Comparison of ENCODE assay signal across 9 mouse cellular contexts in the genomic region with DNA sequence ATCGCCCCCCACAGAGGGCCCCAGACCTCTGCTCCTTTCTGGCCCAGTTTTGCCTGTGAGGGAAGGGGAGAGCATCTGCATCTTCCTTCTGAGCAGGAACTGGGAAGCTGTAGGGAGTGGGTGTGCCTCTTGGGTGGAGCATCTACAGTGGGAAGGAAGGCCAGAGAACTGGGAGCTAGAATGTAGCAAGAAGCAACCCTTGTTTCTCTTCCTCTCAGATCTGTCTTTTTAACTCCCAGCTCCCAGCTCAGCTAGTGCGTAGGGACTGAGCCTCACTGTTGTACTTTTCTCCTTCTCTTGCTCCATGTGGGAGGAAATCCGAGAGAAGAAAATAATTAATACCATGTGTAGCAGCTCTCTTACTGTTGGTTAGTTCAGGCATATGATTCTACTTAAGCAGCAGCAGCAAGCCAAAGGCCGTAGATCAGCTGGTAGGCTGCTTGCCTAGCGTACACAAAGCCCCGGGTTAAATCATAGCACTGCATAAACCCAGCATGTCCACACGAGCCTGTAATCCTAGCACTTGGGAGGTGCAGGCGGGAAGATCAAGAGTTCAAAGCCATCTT. TPM values are rescaled to one million over a fixed set of nuclear protein-coding genes. Genes with fewer than 3 reads are reported as not detected.
A peak's percentile ranks its signal among the peaks of the same experiment; 100 is the strongest.
DNase-seq lines count a peak whose midpoint lies in the region; ATAC-seq and TF ChIP-seq lines count a peak whose summit lies in the region.
"Had no signal": no experiment of that assay in that cellular context is flagged by ENCODE, and none has a peak within 500 bp of the region (broad histone marks: within the 10 kb centered on the region; RNA-seq: fewer than 3 reads in every experiment).

No protein-coding gene starts in this region.

- no peak overlapping the region for H3K4me2 ChIP-seq in midbrain, postnatal 0 days (ENCODE audit: low read depth, low read length, poor library complexity, severe bottlenecking)

- DNase-seq in heart, adult 2 months = peak in 1 of 2 experiments; percentile 41
- DNase-seq in heart, postnatal 4 days = no peak
- peak; percentile 77 for DNase-seq in fibroblast of lung, adult 2 months (ENCODE audit: low read depth)
- peak; percentile 82 for DNase-seq in hindlimb bud, embryonic 11.5 days (ENCODE audit: extremely low spot score, low read depth, low spot score)
- DNase-seq in midbrain, postnatal 0 days (ENCODE audit: low spot score) = no peak
- no peak for DNase-seq in testis, postnatal 14 days (ENCODE audit: low spot score)
- no peak for DNase-seq in T-cell, adult 2 months (ENCODE audit: low spot score)

- TF ChIP-seq POLR2A in heart, adult 2 months (IDR thresholded peaks at IDR 0.05; ENCODE audit: insufficient read depth, low read depth, low read length) = no peak

- H3K27me3 ChIP-seq in heart, adult 2 months (ENCODE audit: control insufficient read depth, insufficient read depth, low read length) = no peaks in the 10 kb centered on the region
- H3K27me3 ChIP-seq in midbrain, postnatal 0 days (ENCODE audit: insufficient read depth, low read length) = no peaks in the 10 kb centered on the region
- H3K27me3 ChIP-seq: CH12.LX had no signal

- H3K4me1 ChIP-seq in heart, adult 2 months (ENCODE audit: control insufficient read depth, insufficient read depth, low read length) = peaks cover 30% of the 10 kb centered on the region
- peaks cover 14% of the 10 kb centered on the region for H3K4me1 ChIP-seq in midbrain, postnatal 0 days (ENCODE audit: insufficient read depth, low read length)

- H3K4me3 ChIP-seq in heart, adult 2 months = no peak overlapping the region; the same call in 1 of the 2 replicates
- H3K4me3 ChIP-seq in midbrain, postnatal 0 days (ENCODE audit: low read depth, low read length) = no peak overlapping the region

- H3K9me3 ChIP-seq in midbrain, postnatal 0 days (ENCODE audit: low read length) = no peaks in the 10 kb centered on the region

- 38% methylated on average over 8 of the region's 8 CpGs for WGBS in heart, adult 2 months
- WGBS in midbrain, postnatal 0 days = 42% methylated on average over 8 of the region's 8 CpGs

- intact Hi-C loops in heart, adult 2 months (cut with DNase I) = loop anchor here (5.0 to 10.0 kb wide), 2 partner anchors 38 to 1191 kb away; no protein-coding TSS in a partner anchor

- peak overlapping the region; percentile 40; the same call in 1 of the 2 replicates for H3K27ac ChIP-seq in heart, adult 2 months
- H3K27ac ChIP-seq in midbrain, postnatal 0 days (ENCODE audit: low read depth, low read length) = no peak overlapping the region

- H3K79me2 ChIP-seq in heart, adult 2 months (replicated peaks; ENCODE audit: control insufficient read depth, insufficient read depth, low read length) = peaks cover 3% of the 10 kb centered on the region; the same call in 1 of the 2 replicates

- H3K36me3 ChIP-seq in heart, adult 2 months (ENCODE audit: control insufficient read depth, insufficient read depth, low read length) = peaks cover 8% of the 10 kb centered on the region; the same call in 1 of the 2 replicates
- H3K36me3 ChIP-seq in midbrain, postnatal 0 days (ENCODE audit: insufficient read depth, low read length) = no peaks in the 10 kb centered on the region

- no peak for TF ChIP-seq CTCF in heart, adult 2 months (IDR thresholded peaks at IDR 0.05)
- no peak for TF ChIP-seq CTCF in midbrain, postnatal 0 days (IDR thresholded peaks at IDR 0.05)

- no peak for TF ChIP-seq EP300 in heart, adult 2 months (IDR thresholded peaks at IDR 0.05; ENCODE audit: insufficient read depth, low read depth, low read length)

- no peak for ATAC-seq in midbrain, postnatal 0 days (ENCODE audit: low FRiP score)
- ATAC-seq in megakaryocyte-erythroid progenitor cell, adult 5-6 weeks (replicated peaks; ENCODE audit: low FRiP score, low TSS enrichment, poor library complexity, severe bottlenecking) = no peak

- no peak overlapping the region; the same call in 1 of the 2 replicates for H3K9ac ChIP-seq in heart, adult 2 months (ENCODE audit: low read depth, low read length)
- H3K9ac ChIP-seq in midbrain, postnatal 0 days (replicated peaks; ENCODE audit: low read length, poor library complexity, severe bottlenecking) = 0 out of 2 replicates have a peak overlapping the region, but pooled peaks have one; percentile 19

RNA-seq across cellular contexts. Expression of gene Cnn3, which starts 7.8 kb away (rescaled TPM):
- 10 to 100 TPM; 37.8 to 40.2 TPM for total RNA-seq in heart, adult 2 months (2021)
- 45.4 and 75.7 TPM in 2 replicates for polyA plus RNA-seq in heart, adult 2 months (2012; rRNA removed)
- 100 to 1,000 TPM; 162 to 167 TPM for total RNA-seq in heart, postnatal 4 days (2021)
- 116 and 122 TPM in 2 replicates for total RNA-seq in midbrain, postnatal 0 days (2014; rRNA removed)
- polyA plus RNA-seq in midbrain, postnatal 0 days (2015; fragmentation: Nextera tagmentation; extraction: Ambion mirVana) = 181 and 187 TPM in 2 replicates
- 29.9 and 35.0 TPM in 2 replicates for total RNA-seq in megakaryocyte-erythroid progenitor cell, adult 5-6 weeks (2014; fragmentation: Nextera tagmentation)
- total RNA-seq in megakaryocyte-erythroid progenitor cell, adult 5-6 weeks (2017) = 25.8 and 27.0 TPM in 2 replicates

Comparison
In these comparisons a context has a peak if more than half of its experiments do, and no peak if none do; other contexts are left out.
1. DNase-seq: peak in fibroblast of lung, adult 2 months (single experiment) and hindlimb bud, embryonic 11.5 days (single experiment); none in heart, postnatal 4 days (single experiment), midbrain, postnatal 0 days (single experiment), testis, postnatal 14 days (single experiment) and T-cell, adult 2 months (single experiment).